Mouse (Mus musculus): Measurements from ENCODE around the gene Olfr784.
"Not testable (repeated sequence)": the region's sequence is repeated elsewhere in the genome, so short reads cannot be mapped to it uniquely, and the experiment has no call there.

The Olfr784 gene

DNA sequence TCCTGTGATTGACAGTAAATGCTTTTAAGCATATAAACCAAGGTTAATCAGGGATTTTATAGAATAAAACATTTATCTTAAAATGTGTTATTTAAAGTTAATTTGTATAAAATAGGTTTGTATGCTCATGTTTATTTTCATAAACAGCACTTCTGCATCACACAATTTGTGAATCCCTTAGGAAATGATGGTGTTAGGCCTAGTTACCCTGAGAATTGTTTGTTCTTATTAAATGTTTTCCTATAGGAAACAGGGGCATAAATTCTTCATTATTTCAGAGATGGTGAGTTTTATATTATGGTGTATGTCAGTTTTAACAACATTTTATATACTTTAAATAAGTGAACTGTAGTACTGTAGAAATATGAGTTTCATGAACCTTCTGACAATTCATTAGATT lies at the start of gene Olfr784:
Gene Olfr784 (plus strand): TSS at position 301 of the 400 bp plus-strand sequence.
- no peak for DNase-seq

DNA sequence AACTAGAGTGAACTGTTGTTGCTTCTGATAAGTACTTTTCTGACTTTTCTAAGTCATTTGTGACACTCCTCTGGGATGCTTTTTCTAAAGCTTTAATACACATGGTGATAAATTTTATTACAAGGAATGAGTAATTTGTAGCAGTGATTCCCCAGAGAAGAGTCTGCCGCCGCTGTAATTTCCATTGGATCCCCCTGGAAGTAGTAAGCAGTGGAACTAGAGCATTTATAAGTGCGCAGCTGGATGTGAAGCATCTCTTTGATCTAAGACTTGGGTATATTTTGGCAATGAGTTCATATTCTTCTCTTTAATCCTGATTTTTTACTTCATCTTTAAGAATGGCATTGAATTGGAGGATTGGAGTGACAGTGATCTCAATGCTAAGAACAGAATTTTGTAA lies 35.3 kb upstream of the Olfr784 start, which contains the start of gene Olfr782:
Gene Olfr782 (plus strand): TSS at position 301 of the 400 bp plus-strand sequence.
- no peak for DNase-seq

DNA sequence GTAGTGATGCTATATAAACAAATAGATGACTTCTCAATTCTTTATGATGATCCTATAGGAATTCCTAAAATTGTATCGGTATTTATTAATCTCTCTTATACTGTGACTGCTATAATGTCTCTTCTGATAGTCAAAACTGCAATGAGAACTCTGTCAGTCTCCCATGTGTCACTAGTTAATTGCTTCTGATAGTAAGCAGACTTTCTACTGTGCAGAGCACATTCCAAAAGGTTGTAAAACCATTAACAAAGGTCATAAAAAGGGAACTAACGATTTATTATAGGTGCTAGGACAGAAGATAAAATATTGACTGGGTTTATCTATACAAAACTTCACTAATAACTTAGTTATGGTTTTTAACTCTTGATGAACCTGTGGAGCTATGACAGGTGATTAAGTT lies 31.4 kb upstream of the Olfr784 start:
- DNase-seq = not testable (repeated sequence)

DNA sequence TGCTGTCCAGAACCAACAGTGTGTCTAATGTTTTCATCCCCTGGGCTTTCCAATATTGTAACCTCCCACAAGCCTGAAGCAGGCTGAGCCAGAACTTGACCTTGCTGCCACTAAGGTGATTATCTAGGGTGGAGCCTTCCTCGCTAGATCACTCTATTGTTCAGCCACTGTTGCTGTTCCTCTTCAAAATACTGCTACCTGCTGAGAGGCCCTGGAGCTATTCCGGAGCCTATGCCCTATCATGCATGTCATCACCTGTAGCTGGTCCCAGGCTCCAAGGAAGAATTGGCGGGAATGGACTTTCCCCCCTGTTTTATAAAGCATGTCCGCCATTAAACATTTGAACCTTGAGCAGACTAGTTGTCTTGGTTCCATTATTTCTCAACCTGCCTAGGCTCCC lies 27.4 kb upstream of the Olfr784 start:
- DNase-seq = not testable (repeated sequence)

DNA sequence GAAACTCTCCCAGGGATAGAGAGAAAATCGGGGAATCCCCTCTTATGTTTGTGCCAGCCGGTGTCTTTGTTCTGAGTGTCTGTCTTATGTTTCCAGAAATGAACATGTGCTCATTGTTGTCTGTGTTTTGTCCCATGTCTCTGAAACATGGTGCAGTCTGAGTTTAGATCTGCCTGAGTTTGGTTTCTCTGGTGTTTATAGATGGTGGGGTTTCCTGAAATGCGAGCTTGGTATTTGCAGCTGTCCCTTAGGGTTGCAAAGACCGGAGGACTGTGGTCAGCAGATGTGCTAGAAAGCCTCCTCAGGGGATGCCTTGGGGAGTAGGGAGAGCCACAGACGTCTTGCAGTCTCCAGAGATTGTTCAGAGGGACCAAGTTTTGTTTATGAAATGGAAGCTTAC lies 26.6 kb upstream of the Olfr784 start:
- DNase-seq = no peak

DNA sequence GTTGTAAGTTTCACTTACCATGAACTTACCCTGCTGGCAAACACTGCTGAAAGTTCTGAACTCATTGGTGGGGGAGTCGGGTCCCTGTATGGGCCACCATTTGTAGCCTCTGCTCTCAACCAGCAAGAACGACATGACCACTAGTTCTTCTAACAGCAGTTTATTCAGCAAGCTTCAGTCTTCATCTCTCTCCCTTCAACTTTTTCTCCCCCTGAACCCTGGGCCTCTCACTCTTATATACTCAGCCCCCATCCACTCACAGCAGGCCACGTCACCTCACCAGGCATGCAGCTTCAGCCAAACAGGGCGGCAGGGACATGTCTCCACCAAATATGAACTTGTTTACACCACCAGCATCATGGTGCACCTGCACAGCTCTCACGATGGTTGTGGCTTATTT lies 9.8 kb upstream of the Olfr784 start:
- not testable (repeated sequence) for DNase-seq

DNA sequence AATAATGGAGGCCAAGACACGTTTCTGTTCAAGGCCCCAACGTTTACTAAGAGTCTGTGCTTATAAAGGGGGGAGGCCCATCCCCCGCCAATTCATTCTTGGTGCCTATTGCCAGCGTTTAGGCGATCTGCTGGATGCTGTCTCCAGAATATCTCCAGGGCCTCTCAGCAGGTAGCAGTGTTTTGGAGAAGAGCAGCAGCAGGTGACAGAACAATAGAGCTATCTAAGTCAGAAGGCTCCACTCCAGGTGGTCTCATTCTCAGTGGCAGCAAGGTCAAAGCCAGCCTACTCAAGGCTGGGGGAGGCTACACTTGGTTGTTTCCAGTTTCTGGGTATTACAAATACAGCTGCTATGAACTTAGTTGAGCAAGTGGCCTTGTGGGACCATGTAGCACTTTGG lies 17.0 kb downstream of the Olfr784 start:
- no peak for DNase-seq

DNA sequence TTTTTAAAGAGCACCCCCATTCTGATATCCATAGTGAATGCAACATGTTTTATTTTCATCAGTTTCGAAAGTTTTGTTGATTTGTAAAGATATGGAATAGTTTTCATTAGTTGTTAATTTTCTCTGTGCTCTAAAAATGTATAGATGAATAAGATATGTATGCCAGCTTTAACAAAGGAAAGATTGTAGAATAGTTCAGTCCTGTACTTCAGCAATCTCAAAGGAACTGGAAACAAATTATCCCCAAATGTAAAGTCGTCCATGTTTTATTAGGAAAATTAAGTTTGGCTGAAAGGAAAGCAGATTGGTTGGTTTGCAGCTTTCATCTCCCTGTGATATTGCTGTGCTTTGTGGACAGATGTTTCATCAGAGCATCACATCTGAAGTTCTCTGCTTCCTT lies 21.2 kb downstream of the Olfr784 start, which contains the start of gene Olfr785:
Gene Olfr785 (plus strand): TSS at position 301 of the 400 bp plus-strand sequence.
- no peak for DNase-seq

DNA sequence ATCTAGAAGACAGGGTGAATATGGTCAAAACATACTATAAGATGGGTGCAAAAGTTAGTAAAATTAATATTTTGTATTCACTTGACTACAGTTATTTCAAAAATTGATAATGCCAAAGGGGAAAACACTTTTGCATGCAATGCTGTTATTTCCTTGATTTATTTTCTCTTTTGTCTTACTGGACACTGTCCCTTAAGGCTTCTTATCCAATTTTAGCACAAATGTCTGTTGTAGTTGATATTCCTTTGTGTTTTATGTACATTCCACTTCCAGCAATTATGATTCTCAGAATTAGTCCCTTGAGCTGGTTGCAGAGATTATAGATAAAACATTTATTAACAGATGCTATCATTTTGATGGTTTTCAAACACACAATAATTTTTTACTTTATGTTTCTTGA lies 43.1 kb downstream of the Olfr784 start, which contains the start of gene Olfr786:
Gene Olfr786 (plus strand): TSS at position 301 of the 400 bp plus-strand sequence.
- DNase-seq = no peak
